Mouse (Mus musculus) embryonic stem cell, embryonic (primary cell): Measurements from ENCODE around the gene Ofcc1.

Experiments used
- CTCF ChIA-PET, 4 experiments: fragments of 300-600 bp in 2 of 4; fragments of 350-600 bp in 2 of 4; sonication (Branson Sonifier 250); formaldehyde crosslinking; loops; one replicate each; lab custom pipeline; 2022; ENCODE audit warnings: inconsistent platforms in 2 of 4; lab: Charles Lee
- POLR2A ChIA-PET, 4 experiments: fragments of 300-600 bp in 2 of 4; fragments of 350-600 bp in 2 of 4; sonication (Branson Sonifier 250); formaldehyde crosslinking; loops; one replicate each; lab custom pipeline; 2022; ENCODE audit warnings: antibody characterized with exemption in 4 of 4, inconsistent platforms in 1 of 4; lab: Charles Lee

The Ofcc1 gene

GRCm38 (mm10) chr13:40036981-40037765 lies 324.1 kb downstream of the Ofcc1 start:
- POLR2A ChIA-PET = interaction anchor here in 1 of 4 experiments (0.7 kb wide), 1 partner anchor 8 kb away, joined by 3 read pairs; no protein-coding TSS in a partner anchor
- CTCF ChIA-PET = interaction anchor here in 1 of 4 experiments (0.5 kb wide), 2 partner anchors 329 to 766 kb away, joined by 3 to 4 read pairs; no protein-coding TSS in a partner anchor

GRCm38 (mm10) chr13:40029426-40029825 lies 331.8 kb downstream of the Ofcc1 start:
- POLR2A ChIA-PET = no interaction called here

GRCm38 (mm10) chr13:40028827-40029226 lies 332.4 kb downstream of the Ofcc1 start:
- CTCF ChIA-PET = no interaction called here
- POLR2A ChIA-PET = interaction anchor here in 1 of 4 experiments (0.9 kb wide), 1 partner anchor 8 kb away, joined by 3 read pairs; no protein-coding TSS in a partner anchor

More at GRCm38 (mm10) chr13:40029426-40029825, 331.8 kb downstream of the Ofcc1 start:
- CTCF ChIA-PET = no interaction called here

GRCm38 (mm10) chr13:40025816-40026215 lies 335.4 kb downstream of the Ofcc1 start:
- ChIA-PET POLR2A (no interaction called here), CTCF (no interaction called here)

- POLR2A ChIA-PET = no interaction called here
- CTCF ChIA-PET = interaction anchor here in 1 of 4 experiments (0.5 kb wide), 1 partner anchor 700 kb away, joined by 4 read pairs; no protein-coding TSS in a partner anchor
These were observed 338.0 kb downstream of the Ofcc1 start for GRCm38 (mm10) chr13:40023201-40023777.

GRCm38 (mm10) chr13:40022609-40023008 lies 338.6 kb downstream of the Ofcc1 start:
- ChIA-PET POLR2A (no interaction called here), CTCF (interaction anchor here in 1 of 4 experiments (0.5 kb wide), 1 partner anchor 700 kb away, joined by 4 read pairs; no protein-coding TSS in a partner anchor)

GRCm38 (mm10) chr13:40000236-40000635 lies 361.0 kb downstream of the Ofcc1 start:
- CTCF ChIA-PET = no interaction called here
- POLR2A ChIA-PET = no interaction called here

GRCm38 (mm10) chr13:39997901-39998300 lies 363.3 kb downstream of the Ofcc1 start:
- CTCF ChIA-PET = no interaction called here
- POLR2A ChIA-PET = no interaction called here

GRCm38 (mm10) chr13:39979294-39980061 lies 381.8 kb downstream of the Ofcc1 start:
- CTCF ChIA-PET = no interaction called here
- POLR2A ChIA-PET = no interaction called here

- CTCF ChIA-PET = interaction anchor here in 1 of 4 experiments (0.5 kb wide), 1 partner anchor 20 kb away, joined by 4 read pairs; no protein-coding TSS in a partner anchor
- POLR2A ChIA-PET = no interaction called here
These were observed 392.8 kb downstream of the Ofcc1 start for GRCm38 (mm10) chr13:39968349-39969016.

- CTCF ChIA-PET = no interaction called here
- POLR2A ChIA-PET = no interaction called here
These were observed 404.0 kb downstream of the Ofcc1 start for GRCm38 (mm10) chr13:39957226-39957625.

- POLR2A ChIA-PET = no interaction called here
These were observed 405.2 kb downstream of the Ofcc1 start for GRCm38 (mm10) chr13:39956017-39956416.

More at GRCm38 (mm10) chr13:39956017-39956416, 405.2 kb downstream of the Ofcc1 start:
- CTCF ChIA-PET = no interaction called here
